Mouse (Mus musculus) midbrain, embryonic 14.5 days (tissue): ENCODE results near the gene Nptx2. TPM values are rescaled to one million over a fixed set of nuclear protein-coding genes. Genes with fewer than 3 reads are reported as not detected.

Experiments used
- ATAC-seq: fragments of 200-750 bp; cut with Nextera tagmentation; 2 replicates; pipeline ENCODE4 v1.8.0; 2017; ENCODE audit warnings: moderate number of reproducible peaks, moderate library complexity; ENCODE audit not compliant: low FRiP score, low TSS enrichment
- DNase-seq: peaks from one replicate; pipeline ENCODE4 v3.0.0-alpha.2; 2015
- H3K27ac ChIP-seq: fragments of 300-500 bp; sonication (generic); replicated peaks from 2 replicates; pipeline ENCODE4 v1.5.1; 2014; ENCODE audit warnings: mild to moderate bottlenecking, low read depth, low read length, moderate library complexity
- H3K27me3 ChIP-seq: fragments of 300-500 bp; sonication (generic); 2 replicates; pipeline ENCODE4 v1.6.1; 2014; ENCODE audit warnings: low read length, control low read depth, mixed read lengths; ENCODE audit not compliant: control insufficient read depth, insufficient read depth
- H3K36me3 ChIP-seq: fragments of 300-500 bp; sonication (generic); 2 replicates; pipeline ENCODE4 v1.6.1; 2014; ENCODE audit warnings: low read length, control low read depth; ENCODE audit not compliant: control insufficient read depth, insufficient read depth
- H3K4me1 ChIP-seq: fragments of 300-500 bp; sonication (generic); 2 replicates; pipeline ENCODE4 v1.6.1; 2014; ENCODE audit warnings: mild to moderate bottlenecking, antibody characterized with exemption, low read length, control low read depth; ENCODE audit not compliant: control insufficient read depth, insufficient read depth
- H3K4me2 ChIP-seq: fragments of 300-500 bp; sonication (generic); 2 replicates; pipeline ENCODE4 v1.6.1; 2014; ENCODE audit warnings: mild to moderate bottlenecking, low read length, moderate library complexity
- H3K4me3 ChIP-seq: fragments of 300-500 bp; sonication (generic); replicated peaks from 2 replicates; pipeline ENCODE4 v1.5.1; 2014; ENCODE audit warnings: low read depth, low read length
- H3K9ac ChIP-seq: fragments of 300-500 bp; sonication (generic); replicated peaks from 2 replicates; pipeline ENCODE4 v1.6.1; 2014; ENCODE audit warnings: mild to moderate bottlenecking, low read length, moderate library complexity
- H3K9me3 ChIP-seq: fragments of 300-500 bp; sonication (generic); 2 replicates; pipeline ENCODE4 v1.6.1; 2016; ENCODE audit warnings: low read length, control low read depth, mixed read lengths; ENCODE audit not compliant: control insufficient read depth
- WGBS: fragments of 180-500 bp; shearing (Covaris S2); extraction: QIAGEN DNeasy Blood & Tissue Kit; methylation state at CpG from one replicate; pipeline ENCODE4 v1.1.7; 2014; 5-methylcytosine and 5-hydroxymethylcytosine counted together
- polyA plus RNA-seq: library from polyadenylated mRNA; unstranded; fragments of >200 nt; fragmentation: Nextera tagmentation; extraction: Ambion mirVana; gene quantifications from 2 replicates; pipeline ENCODE4 v1.2.1, GENCODE M21; 2014

Nptx2 gene
- polyA plus RNA-seq, 1 experiment from 2014 or later, result 5.4 TPM

DNA sequence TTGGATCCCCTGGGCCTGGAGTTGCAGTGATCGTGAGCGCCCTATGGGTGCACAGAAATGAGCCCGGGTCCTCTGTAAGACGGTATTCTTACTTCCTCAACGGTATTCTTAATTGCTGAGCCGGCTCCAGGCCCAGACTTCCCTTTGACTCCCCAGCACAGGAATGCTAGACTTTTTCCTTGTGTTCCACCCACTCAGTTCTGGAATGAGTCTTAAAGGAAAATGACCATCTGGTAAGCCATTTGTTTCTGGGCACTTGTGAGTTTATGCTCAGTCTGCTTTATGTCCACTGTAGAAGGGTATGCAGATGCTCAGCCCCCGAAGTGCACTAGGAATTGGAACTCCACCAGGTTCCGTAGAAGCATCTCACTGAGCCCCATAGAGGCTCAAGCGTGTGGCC lies 4.3 kb downstream of the Nptx2 start:
- Histone ChIP-seq H3K27ac (no peak overlapping the region), H3K9me3 (no peaks in the 10 kb centered on the region), H3K4me3 (no peak overlapping the region), H3K9ac (no peak overlapping the region), H3K4me1 (peaks cover 16% of the 10 kb centered on the region), H3K4me2 (no peak overlapping the region), H3K36me3 (no peaks in the 10 kb centered on the region), H3K27me3 (peaks cover 22% of the 10 kb centered on the region; the same call in 1 of the 2 replicates)
- no peak for DNase-seq
- WGBS, result 94% methylated on average over 9 of the region's 9 CpGs
- ATAC-seq, result no peak

DNA sequence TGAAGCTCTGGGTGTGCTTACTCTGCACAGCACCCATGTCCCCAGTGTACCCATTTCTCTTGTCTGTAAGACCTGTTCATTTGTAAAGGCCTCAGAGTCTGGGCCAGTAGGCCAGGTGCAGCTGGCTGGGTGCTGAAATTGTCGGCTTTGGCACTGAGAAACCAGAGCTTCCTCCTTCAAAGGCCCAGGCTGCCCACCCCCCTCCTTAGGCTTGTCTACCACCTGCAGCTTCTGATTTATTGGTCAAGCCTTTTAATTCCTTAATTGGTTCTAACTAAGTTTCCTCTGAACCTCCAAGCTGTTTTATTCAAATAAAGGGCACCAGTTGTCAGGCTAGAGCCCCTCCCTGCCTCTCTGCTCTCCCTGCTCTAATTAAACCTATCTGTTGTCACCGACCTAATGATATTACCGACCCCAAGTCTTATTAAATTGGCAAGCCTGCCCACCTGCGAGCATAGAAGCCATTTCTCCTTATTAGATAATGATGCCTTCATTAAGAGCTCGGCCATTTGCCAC lies 5.0 kb downstream of the Nptx2 start:
- no peak overlapping the region for H3K4me3 ChIP-seq
- peaks cover 13% of the 10 kb centered on the region for H3K4me1 ChIP-seq
- H3K27me3 ChIP-seq, result peaks cover 22% of the 10 kb centered on the region; the same call in 1 of the 2 replicates
- H3K27ac ChIP-seq, result no peak overlapping the region
- H3K4me2 ChIP-seq, result no peak overlapping the region
- ATAC-seq (no peak), DNase-seq (no peak)
- no peaks in the 10 kb centered on the region for H3K9me3 ChIP-seq
- H3K9ac ChIP-seq, result no peak overlapping the region
- H3K36me3 ChIP-seq, result no peaks in the 10 kb centered on the region
- 58% methylated on average over 5 of the region's 5 CpGs for WGBS

DNA sequence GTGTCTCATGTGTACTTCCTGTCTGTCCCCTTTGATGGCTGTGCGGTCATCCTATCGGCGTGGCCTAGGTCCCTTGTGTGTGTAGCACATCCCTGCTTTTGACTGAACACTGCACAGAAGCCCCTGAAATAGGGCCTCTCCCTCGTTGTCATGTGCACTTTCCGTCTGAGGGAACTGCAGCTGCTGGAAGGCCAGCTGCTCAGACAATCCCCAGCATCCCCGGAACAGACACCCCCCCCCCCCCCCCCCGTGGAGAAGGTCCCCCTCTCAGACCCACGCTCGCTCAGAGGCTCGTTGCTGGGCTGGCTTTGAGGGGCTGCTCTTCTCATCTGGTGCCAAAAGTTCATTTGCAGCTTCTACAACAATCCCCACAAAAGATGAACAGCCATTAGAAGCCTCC lies 11.0 kb downstream of the Nptx2 start:
- H3K9ac ChIP-seq, result no peak overlapping the region
- ATAC-seq, result no peak
- peak overlapping the region; percentile 33; the same call in 1 of the 2 replicates for H3K27ac ChIP-seq
- H3K4me2 ChIP-seq, result no peak overlapping the region
- no peaks in the 10 kb centered on the region for H3K36me3 ChIP-seq
- H3K4me1 ChIP-seq, result 0 out of 2 replicates have a peak, but pooled peaks cover 6% of the 10 kb centered on the region
- WGBS, result 3% methylated on average over 10 of the region's 10 CpGs
- DNase-seq, result peak; percentile 52
- H3K4me3 ChIP-seq, result no peak overlapping the region
- H3K9me3 ChIP-seq, result no peaks in the 10 kb centered on the region
- H3K27me3 ChIP-seq, result no peaks in the 10 kb centered on the region

DNA sequence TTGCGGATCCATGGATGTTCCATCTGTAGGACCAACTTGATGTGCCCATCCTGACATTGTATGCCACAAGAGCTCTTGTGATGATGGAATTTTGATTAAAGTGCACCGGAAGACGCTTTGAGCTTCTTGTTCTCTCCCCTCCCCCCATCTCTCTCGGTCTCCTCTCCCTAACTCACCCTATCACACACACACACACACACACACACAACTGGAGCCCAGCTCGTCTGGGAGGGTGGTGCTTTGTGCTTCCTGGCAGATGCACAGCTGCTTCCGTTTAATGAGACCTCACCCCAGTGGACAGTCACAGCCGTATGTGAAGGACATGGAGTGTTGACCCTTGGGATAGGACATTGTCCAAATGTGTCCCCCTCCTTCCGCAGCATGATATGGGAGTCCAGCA lies 11.7 kb downstream of the Nptx2 start:
- no peaks in the 10 kb centered on the region for H3K9me3 ChIP-seq
- H3K27ac ChIP-seq, result no peak overlapping the region
- H3K36me3 ChIP-seq, result no peaks in the 10 kb centered on the region
- H3K4me1 ChIP-seq, result 0 out of 2 replicates have a peak, but pooled peaks cover 6% of the 10 kb centered on the region
- ATAC-seq, result no peak
- peak; percentile 39 for DNase-seq
- H3K4me2 ChIP-seq, result no peak overlapping the region
- H3K27me3 ChIP-seq, result no peaks in the 10 kb centered on the region
- H3K4me3 ChIP-seq, result no peak overlapping the region
- H3K9ac ChIP-seq, result no peak overlapping the region
- 39% methylated on average over 8 of the region's 8 CpGs for WGBS

DNA sequence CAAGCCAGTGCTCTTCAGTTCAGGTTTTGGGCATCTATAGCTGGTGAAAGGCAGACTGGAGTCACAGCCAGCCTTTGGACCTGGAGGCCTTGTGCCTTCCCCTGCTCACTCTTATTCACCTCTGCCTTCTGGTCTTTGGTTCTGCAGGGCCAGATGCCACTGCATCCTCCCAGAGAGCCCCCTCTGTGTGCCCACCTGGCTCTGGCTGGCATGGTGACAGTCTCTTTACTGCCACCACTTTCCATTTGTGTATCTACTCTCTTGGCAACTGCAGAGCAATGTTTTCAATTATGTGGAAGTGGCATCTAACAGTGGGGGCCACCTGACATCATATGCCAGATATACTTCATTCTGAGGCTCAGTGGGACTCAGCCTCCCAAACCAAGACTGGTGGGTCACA lies 12.8 kb downstream of the Nptx2 start:
- ATAC-seq, result no peak
- H3K9me3 ChIP-seq, result no peaks in the 10 kb centered on the region
- H3K4me1 ChIP-seq, result 0 out of 2 replicates have a peak, but pooled peaks cover 6% of the 10 kb centered on the region
- no peaks in the 10 kb centered on the region for H3K36me3 ChIP-seq
- H3K4me3 ChIP-seq, result no peak overlapping the region
- H3K27ac ChIP-seq, result no peak overlapping the region
- no peaks in the 10 kb centered on the region for H3K27me3 ChIP-seq
- H3K9ac ChIP-seq, result no peak overlapping the region
- H3K4me2 ChIP-seq, result no peak overlapping the region
- DNase-seq, result no peak

DNA sequence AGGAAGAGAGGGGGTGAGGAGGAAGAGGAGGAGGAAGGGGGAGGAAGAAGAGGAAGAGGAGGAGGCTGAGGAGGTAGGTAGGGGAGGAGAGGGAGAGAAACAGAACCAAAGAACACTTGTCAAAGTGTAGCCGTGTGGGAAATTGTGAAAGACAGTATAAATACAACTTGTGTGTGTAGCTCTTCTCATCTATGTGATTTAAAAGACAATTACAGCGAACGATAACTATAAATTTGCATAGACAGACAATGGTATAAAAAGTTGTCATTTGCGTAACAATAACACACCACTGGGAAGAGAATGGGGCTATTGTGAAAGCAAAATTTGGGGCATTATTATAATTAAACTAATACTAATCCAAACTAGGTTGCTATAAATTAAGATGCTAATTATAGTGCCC lies 20.0 kb downstream of the Nptx2 start:
- no peaks in the 10 kb centered on the region for H3K9me3 ChIP-seq
- ATAC-seq (no peak), DNase-seq (no peak)
- WGBS, result 72% methylated on average over 4 of the region's 4 CpGs
- H3K36me3 ChIP-seq, result no peaks in the 10 kb centered on the region
- no peak overlapping the region for H3K9ac ChIP-seq
- no peak overlapping the region for H3K4me2 ChIP-seq
- H3K4me3 ChIP-seq, result no peak overlapping the region
- H3K27me3 ChIP-seq, result no peaks in the 10 kb centered on the region
- H3K27ac ChIP-seq, result no peak overlapping the region
- no peaks in the 10 kb centered on the region for H3K4me1 ChIP-seq

DNA sequence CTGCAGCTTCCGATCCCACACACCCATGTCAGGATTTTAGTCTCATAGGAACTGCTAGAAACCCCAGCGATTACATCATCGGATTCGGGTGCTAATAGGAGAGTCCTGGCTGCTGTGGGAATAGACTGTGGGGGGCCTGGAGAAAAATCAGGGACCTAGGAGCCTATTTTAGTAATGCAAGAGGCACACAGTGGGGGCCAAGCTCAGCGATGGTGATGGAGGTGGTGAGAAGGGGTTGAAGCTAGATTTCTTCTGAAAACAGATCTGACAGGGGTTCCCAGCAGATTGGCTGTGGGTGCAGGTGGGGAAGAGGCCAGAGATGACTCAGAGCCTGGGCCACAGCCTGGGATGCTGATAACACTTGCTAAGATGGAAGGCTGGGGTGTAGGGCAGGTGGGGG lies 39.4 kb downstream of the Nptx2 start:
- Histone ChIP-seq H3K36me3 (no peaks in the 10 kb centered on the region), H3K4me3 (no peak overlapping the region), H3K4me1 (no peaks in the 10 kb centered on the region), H3K4me2 (no peak overlapping the region), H3K27ac (no peak overlapping the region), H3K27me3 (no peaks in the 10 kb centered on the region), H3K9me3 (0 out of 2 replicates have a peak, but pooled peaks cover 6% of the 10 kb centered on the region), H3K9ac (no peak overlapping the region)
- DNase-seq (no peak), ATAC-seq (no peak)
- 93% methylated on average over 5 of the region's 5 CpGs for WGBS

DNA sequence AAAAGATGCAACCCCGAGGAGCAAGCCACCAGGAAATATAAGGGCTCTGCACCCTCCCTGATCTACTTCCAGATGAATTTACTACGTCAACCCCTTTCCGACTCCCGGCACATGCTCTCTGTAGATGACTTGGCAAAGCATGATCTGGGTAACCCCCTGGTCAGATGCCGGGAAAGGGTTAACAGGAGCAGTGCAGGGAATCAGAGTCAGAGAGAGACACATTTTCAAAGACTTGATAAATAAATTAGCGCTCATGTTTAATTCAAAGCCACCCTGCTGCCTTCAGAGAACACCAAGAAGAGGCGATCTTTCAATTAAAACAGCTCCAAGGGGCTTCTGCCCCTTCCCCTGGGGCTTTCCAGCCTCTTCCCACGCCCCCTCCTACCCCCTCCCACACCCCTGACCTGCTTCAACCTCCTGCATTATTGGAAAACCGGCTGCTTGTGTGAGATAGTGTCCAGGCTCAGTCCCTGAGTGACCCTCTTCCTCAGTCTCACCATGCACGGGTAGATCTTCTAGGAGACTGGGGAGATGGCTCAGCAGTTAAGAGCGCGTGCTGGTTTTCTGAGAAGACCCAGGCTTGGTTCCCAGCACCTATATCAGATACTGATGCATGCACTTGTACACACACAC lies 45.7 kb downstream of the Nptx2 start:
- ATAC-seq (peak; percentile 50), DNase-seq (peak; percentile 75)
- no peak overlapping the region for H3K4me3 ChIP-seq
- peak overlapping the region; percentile 20 for H3K4me2 ChIP-seq
- no peaks in the 10 kb centered on the region; the same call in 1 of the 2 replicates for H3K4me1 ChIP-seq
- H3K9me3 ChIP-seq, result 0 out of 2 replicates have a peak, but pooled peaks cover 6% of the 10 kb centered on the region
- no peak overlapping the region for H3K9ac ChIP-seq
- H3K27ac ChIP-seq, result peak overlapping the region; percentile 49
- no peaks in the 10 kb centered on the region for H3K27me3 ChIP-seq
- no peaks in the 10 kb centered on the region for H3K36me3 ChIP-seq
- 9% methylated on average over 12 of the region's 12 CpGs for WGBS

DNA sequence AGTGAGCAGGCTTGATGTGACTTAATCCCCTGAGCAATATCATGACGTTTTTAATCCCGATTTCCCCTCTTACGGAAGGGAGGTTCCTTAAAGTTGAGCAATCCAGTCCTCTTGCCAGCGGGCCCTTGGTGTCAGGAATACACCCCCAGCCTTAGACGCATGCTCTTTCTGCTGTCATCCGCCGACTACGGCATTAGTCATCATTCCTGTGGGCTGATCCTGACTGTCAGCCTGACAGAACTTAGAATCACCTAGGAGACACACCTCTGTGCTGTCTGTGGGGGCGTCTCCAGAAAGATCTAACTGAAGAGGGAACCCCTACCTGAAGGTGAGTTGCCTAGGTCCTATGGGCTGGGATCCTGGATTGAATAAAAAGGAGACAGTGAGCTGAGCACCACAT lies 49.1 kb downstream of the Nptx2 start:
- no peak for ATAC-seq
- DNase-seq, result no peak
- Histone ChIP-seq H3K9ac (no peak overlapping the region), H3K27ac (no peak overlapping the region), H3K36me3 (no peaks in the 10 kb centered on the region), H3K4me1 (no peaks in the 10 kb centered on the region; the same call in 1 of the 2 replicates), H3K4me2 (no peak overlapping the region), H3K27me3 (no peaks in the 10 kb centered on the region), H3K4me3 (no peak overlapping the region), H3K9me3 (0 out of 2 replicates have a peak, but pooled peaks cover 1% of the 10 kb centered on the region)
- 91% methylated on average over 9 of the region's 9 CpGs for WGBS
